Mouse (Mus musculus) small intestine, adult 2 months (tissue): ENCODE measurements around the gene Stx8.

ENCODE experiments used
- CTCF ChIP-seq: fragments of 200-500 bp; IDR thresholded peaks from 2 replicates; pipeline ENCODE4 v1.5.1; 2012; ENCODE audit warnings: low read depth, mild to moderate bottlenecking, control low read depth, inconsistent platforms, low read length, moderate library complexity, mixed read lengths; ENCODE audit not compliant: insufficient replicate concordance, insufficient read length; ENCODE audit errors: extremely low read depth
- POLR2A ChIP-seq: fragments of 200-500 bp; IDR thresholded peaks from 2 replicates; pipeline ENCODE4 v1.6.1; 2012; ENCODE audit warnings: low read depth, mild to moderate bottlenecking, control low read depth, inconsistent platforms, low read length, moderate library complexity

DNA sequence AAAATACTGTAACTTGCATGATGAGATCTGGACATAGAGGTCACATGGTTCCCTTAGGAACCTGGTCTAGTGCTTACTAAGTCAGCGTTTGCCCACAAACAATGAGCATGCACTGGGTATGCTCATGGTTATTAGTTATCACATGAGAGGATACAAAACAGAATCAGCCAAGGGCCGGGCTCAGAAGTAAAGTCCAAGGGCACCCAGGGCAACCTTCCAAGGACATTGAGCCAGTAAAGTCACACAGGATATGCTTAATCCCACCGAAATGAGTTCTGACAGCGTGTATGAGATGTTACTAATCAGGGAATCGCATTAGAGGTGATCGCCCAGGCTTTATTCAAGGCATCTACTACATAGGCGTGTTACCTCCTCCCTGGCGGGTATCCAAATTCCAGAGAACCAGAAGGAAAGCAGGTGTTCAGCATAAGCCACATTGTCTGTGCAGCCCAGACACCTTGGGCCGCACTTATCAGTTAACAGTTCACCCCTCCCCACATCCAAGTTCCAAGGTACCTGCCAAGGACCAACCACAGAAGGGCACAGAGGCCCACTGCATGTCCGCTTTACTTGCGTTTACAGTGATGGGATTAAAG, 67.4 kb downstream of the Stx8 start:
- TF ChIP-seq POLR2A (no peak), CTCF (no peak)
